Mouse (Mus musculus) thymus, postnatal 4 days (tissue): ENCODE results near the gene Mmachc.
A peak's percentile ranks its signal among the peaks of the same experiment; 100 is the strongest.

Source experiments
- DNase-seq: peaks from one replicate; pipeline ENCODE4 v3.0.0; 2021

The Mmachc gene

GRCm38 (mm10) chr4:116708201-116708764 is at the start of gene Mmachc, which contains the start of gene Ccdc163:
Gene Mmachc, minus strand, starts transcription at chr4:116708406.
Gene Ccdc163, plus strand, starts transcription at chr4:116708509.
- peak; percentile 86 for DNase-seq

- DNase-seq: no peak
These were observed 41.5 kb upstream of the Mmachc start for GRCm38 (mm10) chr4:116749750-116750149.

GRCm38 (mm10) chr4:116738972-116739751 is 31.0 kb upstream of the Mmachc start:
- DNase-seq: no peak

DNA sequence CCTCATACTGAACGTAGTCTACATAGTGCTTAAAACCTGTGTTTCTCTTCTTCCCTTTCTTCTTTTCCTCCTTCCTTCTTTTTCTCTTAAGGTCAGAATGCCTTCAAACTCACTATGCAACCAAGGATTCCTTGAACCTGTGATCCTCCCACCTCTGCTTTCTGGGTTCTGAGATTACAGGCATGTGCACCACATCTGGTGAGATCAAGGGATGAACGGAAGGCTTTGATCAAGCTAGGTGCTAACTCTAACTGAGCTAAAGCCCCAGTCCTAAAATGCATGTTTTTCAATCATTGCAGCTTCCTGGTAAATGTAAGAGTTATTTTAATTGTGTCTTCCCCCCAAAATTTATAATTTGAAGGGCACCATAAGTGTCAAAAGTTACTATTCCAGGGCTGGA is 26.8 kb upstream of the Mmachc start:
- no peak for DNase-seq

GRCm38 (mm10) chr4:116732355-116732754 is 24.1 kb upstream of the Mmachc start:
- DNase-seq: no peak

GRCm38 (mm10) chr4:116731077-116731476 is 22.9 kb upstream of the Mmachc start:
- no peak for DNase-seq

DNA sequence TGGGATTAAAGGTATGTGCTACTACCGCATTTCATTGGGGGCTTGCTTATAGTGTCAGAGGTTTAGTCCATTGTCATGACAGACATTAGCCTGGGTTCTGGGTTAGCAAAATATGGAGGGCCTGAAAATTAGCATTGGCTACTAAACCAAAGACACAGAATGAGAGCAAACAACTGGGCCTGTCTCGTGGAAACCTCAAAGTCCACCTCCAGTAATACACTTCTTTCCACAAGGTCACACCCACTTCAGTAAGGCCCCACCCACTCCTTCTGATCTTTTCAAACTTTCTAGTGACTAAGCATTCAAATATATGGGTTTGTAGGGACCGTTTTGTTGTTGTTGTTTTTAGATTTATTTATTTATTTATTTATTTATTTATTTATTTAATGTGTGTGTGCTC is 21.3 kb upstream of the Mmachc start:
- no peak for DNase-seq

DNA sequence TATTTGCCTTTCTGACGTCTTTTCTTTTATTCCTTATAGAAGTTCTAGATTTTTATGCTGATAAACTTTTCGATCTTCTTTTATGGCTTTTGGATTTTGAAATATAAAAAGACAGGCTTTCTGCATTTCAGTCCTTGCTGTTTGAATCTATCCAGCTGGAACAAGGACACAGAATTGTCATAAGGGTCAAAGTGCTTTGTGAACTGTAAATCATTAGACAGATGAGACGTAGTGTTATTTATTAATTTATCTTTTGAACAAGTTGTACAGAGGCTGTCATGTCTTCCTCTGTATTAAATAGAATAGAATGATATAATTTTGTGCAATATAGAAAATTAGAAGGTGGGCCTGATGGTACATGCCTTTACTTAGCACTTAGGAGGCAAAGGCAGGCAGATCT is 19.2 kb upstream of the Mmachc start:
- no peak for DNase-seq

DNA sequence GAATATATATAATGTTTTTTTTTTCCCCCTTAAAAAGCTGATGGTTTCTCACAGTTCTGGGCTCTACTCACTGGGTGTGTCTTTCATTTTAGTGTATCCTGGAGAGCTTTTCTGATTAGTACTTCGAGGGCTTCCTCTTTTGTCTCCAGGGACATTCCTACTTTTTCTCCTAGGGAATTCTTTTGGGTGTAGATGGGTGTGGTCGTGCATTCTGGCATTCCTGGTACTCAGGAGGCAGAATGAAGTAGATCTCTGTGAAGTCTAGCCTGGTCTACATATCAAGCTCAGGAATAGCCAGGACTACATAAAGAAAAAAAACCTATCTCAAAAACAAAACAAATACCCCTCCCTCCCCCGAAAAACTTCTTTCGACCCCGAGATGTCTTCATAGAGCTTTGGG is 17.2 kb upstream of the Mmachc start:
- DNase-seq: no peak

DNA sequence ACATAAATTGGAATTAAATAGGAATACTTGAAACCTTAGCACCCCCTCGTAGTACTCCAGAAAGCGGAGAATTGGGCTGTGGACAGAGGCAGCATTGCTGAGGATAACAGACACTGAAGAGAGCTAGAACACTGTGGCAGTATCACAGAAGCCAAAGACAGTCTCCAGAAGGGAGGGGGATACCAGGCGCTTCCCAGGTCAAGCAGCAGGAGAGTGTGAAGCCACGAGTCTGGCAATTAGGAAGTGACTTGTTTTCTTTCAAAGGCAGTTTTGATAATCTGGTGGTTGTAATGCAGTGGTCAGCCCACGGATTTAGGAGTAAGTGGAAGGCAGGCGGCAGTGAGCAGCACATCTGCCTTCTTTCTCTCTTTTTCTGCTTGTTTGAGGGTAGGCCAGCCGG is 14.0 kb upstream of the Mmachc start:
- no peak for DNase-seq

GRCm38 (mm10) chr4:116721098-116721628 is 13.0 kb upstream of the Mmachc start:
- DNase-seq: no peak

DNA sequence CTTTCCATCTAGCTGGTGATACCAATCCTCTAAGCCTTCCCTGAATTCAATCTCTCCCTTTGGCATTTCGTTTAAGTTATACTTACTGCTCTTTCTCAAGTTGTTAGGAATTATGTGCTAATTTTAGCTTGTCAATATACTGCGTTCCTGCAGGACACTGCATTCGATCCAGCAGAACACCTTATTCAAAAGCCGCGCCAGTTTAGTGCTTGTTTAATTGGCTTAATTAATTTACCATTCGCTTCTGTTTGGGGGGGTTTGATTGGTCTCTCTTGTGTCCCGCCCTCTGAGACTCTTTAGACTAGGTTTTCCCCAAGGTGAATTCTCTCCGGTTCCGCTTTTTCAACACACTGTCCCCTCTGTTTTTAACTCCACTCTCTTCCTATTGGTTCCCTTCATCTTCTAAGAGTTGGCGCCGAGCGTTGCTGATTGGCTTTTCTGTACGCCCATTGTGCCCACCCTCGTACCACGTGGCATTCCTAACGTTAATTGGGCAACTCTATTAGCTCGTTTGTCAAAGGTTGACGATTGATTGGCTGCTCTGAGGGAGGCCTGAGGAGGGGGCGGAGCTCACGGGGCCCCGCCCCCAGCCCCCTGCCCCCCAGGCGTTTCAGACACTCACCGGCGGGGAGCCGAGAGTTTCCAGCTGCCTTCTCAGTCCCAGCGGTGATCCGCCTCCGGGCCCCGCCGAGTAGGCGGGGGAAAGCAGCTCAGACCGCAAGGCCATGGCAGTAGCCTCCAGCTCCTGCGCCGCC is 12.3 kb upstream of the Mmachc start, which contains the start of gene Tesk2:
TSS of gene Tesk2 (plus strand) at position 606 of the 755 bp plus-strand sequence.
- peak; percentile 86 for DNase-seq

DNA sequence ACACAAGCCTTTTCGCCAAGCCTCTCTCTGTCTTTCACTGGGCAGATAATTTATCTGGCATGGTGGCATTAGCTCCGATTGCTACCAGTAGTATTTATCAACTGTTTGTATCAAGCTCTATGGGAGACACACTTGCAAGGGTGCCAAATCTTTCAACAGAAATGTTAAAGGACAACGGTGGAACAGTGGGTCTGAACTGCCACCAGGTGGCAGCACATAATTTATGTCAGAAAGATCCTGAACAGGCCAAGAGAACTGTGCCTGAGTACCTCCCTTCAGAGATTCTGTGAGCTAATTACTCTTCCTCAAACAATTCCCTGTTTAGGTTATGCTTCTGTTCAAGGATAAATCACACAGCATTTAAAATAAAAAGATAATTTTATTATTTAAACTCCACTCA is 11.2 kb upstream of the Mmachc start:
- peak; percentile 78 for DNase-seq

- DNase-seq: no peak
These were observed 4.3 kb upstream of the Mmachc start for GRCm38 (mm10) chr4:116712536-116712935.

DNA sequence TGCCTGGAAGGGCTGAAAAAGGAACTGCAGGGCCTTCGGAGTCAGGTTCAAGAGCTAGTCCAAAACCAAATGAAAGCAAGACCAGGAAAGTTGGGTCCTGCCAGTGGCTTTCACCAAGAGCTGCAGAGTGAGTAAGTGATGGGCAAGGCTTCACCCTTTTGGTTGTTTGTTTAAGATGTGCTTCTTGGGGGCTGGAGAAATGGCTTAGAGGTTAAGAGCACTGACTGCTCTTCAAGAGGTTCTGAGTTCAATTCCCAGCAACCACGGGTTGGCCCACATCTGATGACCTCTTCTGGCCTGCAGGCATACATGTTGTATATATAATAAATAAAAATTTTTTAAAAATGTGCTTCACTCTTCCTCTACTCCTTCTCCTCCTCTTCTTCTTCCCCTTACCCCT is 1.9 kb upstream of the Mmachc start:
- DNase-seq: no peak

DNA sequence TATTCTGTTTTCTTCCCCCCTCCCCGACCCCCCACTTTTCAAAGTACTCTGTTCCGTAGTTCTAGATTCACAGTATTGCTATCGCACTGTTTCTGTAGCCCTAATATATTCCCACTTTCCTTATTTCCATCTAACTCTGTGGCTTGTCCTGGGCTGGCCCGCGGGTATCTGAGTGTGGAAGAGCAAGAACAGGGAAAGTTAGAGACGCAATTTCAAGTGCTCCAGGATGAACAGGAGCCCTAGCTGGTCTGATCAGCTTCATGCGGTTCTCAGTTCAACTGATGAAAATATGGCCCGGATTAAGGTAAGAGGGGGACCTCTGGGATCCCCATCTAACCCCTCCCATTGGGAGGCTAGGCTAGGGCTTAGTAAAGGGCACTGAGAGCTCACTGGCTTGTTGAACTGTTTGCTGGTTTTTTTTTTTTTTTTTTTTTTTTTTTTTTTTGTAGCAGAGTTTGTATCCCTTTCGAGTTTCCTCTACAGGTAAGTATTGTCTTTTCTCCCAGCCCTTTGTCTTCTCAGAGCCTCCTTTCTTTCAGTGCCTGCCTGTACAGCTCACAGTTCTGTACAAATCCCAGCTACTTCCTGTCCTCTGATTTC is 685 bp upstream of the Mmachc start:
- peak; percentile 28 for DNase-seq

DNA sequence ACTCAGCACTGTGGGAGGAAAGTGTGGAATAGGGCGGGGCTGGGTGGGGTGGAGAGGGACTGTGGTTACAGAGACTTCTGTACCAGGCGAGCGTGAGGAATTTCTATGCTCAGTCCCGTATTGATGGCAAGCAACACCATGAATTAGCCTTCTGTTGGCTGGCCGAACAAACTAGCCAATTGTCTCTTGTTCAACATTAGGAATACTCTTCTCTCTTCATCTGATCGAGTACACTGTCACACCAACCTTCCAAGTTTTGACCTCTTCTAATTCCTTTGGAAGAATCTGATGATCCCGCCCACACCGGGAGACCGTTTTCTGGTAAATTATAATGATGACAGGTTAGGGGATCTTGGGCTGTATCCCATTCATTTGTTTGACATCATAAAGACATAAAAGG is 540 bp downstream of the Mmachc start:
- DNase-seq: no peak

DNA sequence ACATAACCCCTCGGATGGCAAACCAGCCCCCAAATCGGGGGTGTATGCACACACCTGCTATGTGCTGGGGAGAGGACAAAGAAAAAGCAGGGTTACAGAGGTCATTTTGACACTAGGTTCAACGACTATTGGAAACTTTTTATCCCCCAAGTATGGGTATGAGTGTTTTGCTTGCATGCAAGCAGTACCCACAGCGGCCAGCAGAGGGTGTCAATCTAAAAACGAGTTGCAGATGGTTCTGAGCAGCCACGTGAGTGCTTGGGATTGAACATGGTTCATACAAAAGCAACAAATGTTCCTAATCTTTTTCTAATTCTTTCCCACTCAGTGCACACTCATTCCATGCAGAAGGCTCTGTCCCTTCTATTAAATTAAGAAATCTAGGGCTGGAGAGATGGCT is 4.4 kb downstream of the Mmachc start:
- peak; percentile 92 for DNase-seq

DNA sequence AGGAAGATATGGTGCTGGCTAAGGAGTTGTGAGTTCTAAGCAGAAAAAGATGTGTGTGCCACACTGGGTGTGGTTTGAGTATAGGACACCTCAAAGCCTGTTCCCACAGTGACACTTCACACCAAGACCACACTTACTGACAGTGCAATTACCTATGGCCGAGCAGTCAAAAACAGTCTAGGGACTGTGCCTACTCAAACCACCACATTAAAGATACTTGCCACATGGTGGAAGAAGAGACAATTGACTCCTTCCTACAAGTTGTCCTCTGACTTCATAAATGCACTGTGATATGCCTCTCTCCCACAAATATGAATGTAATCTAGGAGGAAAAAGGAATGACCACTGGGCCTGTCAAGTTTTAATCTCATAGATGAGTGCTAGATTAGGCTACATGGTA is 7.2 kb downstream of the Mmachc start:
- no peak for DNase-seq

- DNase-seq: no peak
These were observed 9.4 kb downstream of the Mmachc start for GRCm38 (mm10) chr4:116698693-116699342.

DNA sequence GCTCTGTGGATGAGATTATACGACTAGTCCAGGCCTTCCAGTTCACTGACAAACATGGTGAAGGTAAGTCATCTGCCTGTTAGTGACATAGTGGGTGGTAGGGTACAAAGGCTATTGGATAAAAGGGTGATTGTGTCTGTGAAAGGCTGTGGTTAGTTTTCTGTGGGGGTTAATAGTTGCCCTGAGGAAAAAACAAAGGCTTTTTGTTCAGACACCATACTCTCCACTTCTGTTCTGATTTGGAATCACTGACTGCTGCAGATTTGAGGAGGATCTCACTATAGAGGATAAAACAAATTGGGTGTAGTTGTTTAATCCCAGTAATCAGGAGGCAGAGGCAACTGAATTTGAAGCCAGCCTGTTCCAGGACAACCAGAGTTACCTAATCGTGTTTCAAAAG is 14.4 kb downstream of the Mmachc start:
- no peak for DNase-seq

- DNase-seq: no peak
These were observed 16.1 kb downstream of the Mmachc start for GRCm38 (mm10) chr4:116692146-116692545.
